Mouse (Mus musculus) midbrain, postnatal 0 days (tissue): Measurements from ENCODE around the gene Dusp28. TPM values are rescaled to one million over a fixed set of nuclear protein-coding genes. Genes with fewer than 3 reads are reported as not detected.

Source experiments
- ATAC-seq: fragments of 200-750 bp; cut with Nextera tagmentation; 2 replicates; pipeline ENCODE4 v1.8.0; 2017; ENCODE audit warnings: moderate number of reproducible peaks, mild to moderate bottlenecking, moderate TSS enrichment, moderate library complexity; ENCODE audit not compliant: low FRiP score
- DNase-seq: peaks from one replicate; pipeline ENCODE4 v3.0.0-alpha.2; 2015; ENCODE audit warnings: low spot score
- H3K27ac ChIP-seq: fragments of 300-500 bp; sonication (generic); 2 replicates; pipeline ENCODE4 v1.5.1; 2014; ENCODE audit warnings: low read depth, mild to moderate bottlenecking, low read length, mixed read lengths
- H3K27me3 ChIP-seq: fragments of 300-500 bp; sonication (generic); 2 replicates; pipeline ENCODE4 v1.6.1; 2014; ENCODE audit warnings: low read length, control low read depth, mixed read lengths; ENCODE audit not compliant: insufficient read depth
- H3K36me3 ChIP-seq: fragments of 300-500 bp; sonication (generic); 2 replicates; pipeline ENCODE4 v1.6.1; 2014; ENCODE audit warnings: low read length, control low read depth, mixed read lengths; ENCODE audit not compliant: insufficient read depth
- H3K4me1 ChIP-seq: fragments of 300-500 bp; sonication (generic); 2 replicates; pipeline ENCODE4 v1.6.1; 2014; ENCODE audit warnings: mild to moderate bottlenecking, control low read depth, antibody characterized with exemption, low read length, mixed read lengths; ENCODE audit not compliant: insufficient read depth
- H3K4me2 ChIP-seq: fragments of 300-500 bp; sonication (generic); 2 replicates; pipeline ENCODE4 v1.6.1; 2014; ENCODE audit warnings: low read depth, mild to moderate bottlenecking, low read length, mixed read lengths; ENCODE audit not compliant: poor library complexity, severe bottlenecking
- H3K4me3 ChIP-seq: fragments of 300-500 bp; sonication (generic); 2 replicates; pipeline ENCODE4 v1.5.1; 2014; ENCODE audit warnings: low read depth, mild to moderate bottlenecking, low read length, moderate library complexity
- H3K9ac ChIP-seq: fragments of 300-500 bp; sonication (generic); replicated peaks from 2 replicates; pipeline ENCODE4 v1.6.1; 2014; ENCODE audit warnings: mild to moderate bottlenecking, low read length, moderate library complexity, mixed read lengths; ENCODE audit not compliant: poor library complexity, severe bottlenecking
- H3K9me3 ChIP-seq: fragments of 300-500 bp; sonication (generic); 2 replicates; pipeline ENCODE4 v1.6.1; 2016; ENCODE audit warnings: low read length, control low read depth
- CTCF ChIP-seq: IDR thresholded peaks from 2 replicates; pipeline ENCODE4 v1.5.1; 2016; ENCODE audit warnings: antibody characterized with exemption, mild to moderate bottlenecking
- WGBS: fragments of 180-500 bp; shearing (Covaris S2); extraction: QIAGEN DNeasy Blood & Tissue Kit; methylation state at CpG from one replicate; pipeline ENCODE4 v1.1.7; 2014; 5-methylcytosine and 5-hydroxymethylcytosine counted together
- polyA plus RNA-seq: library from polyadenylated mRNA; unstranded; fragments of >200 nt; fragmentation: Nextera tagmentation; extraction: Ambion mirVana; gene quantifications from 2 replicates; pipeline ENCODE4 v1.2.1, GENCODE M21; 2015
- total RNA-seq: library from RNA; depleted of rRNA; stranded (reverse); fragments of >200 nt; gene quantifications from 2 replicates; pipeline ENCODE4 v1.2.3, GENCODE M21; 2014; rRNA removed

The Dusp28 gene
- 30.2 and 34.8 TPM in 2 replicates for total RNA-seq
- polyA plus RNA-seq: 24.6 and 25.4 TPM in 2 replicates

GRCm38 (mm10) chr1:92906779-92907631 lies at the start of gene Dusp28:
Dusp28 (plus strand) TSS chr1:92906981.
- ATAC-seq (peak; percentile 87), DNase-seq (peak; percentile 92)
- peaks cover 20% of the 10 kb centered on the region for H3K4me1 ChIP-seq
- peak within 1 kb of the TSS; percentile 79 for H3K9ac ChIP-seq
- no peaks in the 10 kb centered on the region for H3K36me3 ChIP-seq
- H3K9me3 ChIP-seq: no peaks in the 10 kb centered on the region
- H3K27ac ChIP-seq: peak within 1 kb of the TSS; percentile 94
- H3K4me2 ChIP-seq: peak within 1 kb of the TSS; percentile 83
- 2% methylated on average over 80 of the region's 81 CpGs for whole genome bisulfite sequencing
- no peaks in the 10 kb centered on the region for H3K27me3 ChIP-seq
- peak; percentile 75 for TF ChIP-seq CTCF
- H3K4me3 ChIP-seq: peak within 1 kb of the TSS; percentile 71

- H3K4me1 ChIP-seq: peaks cover 4% of the 10 kb centered on the region; the same call in 1 of the 2 replicates
- no peak overlapping the region for H3K4me3 ChIP-seq
- WGBS: 70% methylated on average over 6 of the region's 6 CpGs
- H3K36me3 ChIP-seq: peaks cover 37% of the 10 kb centered on the region
- DNase-seq: no peak
- H3K27ac ChIP-seq: peak overlapping the region; percentile 55
- H3K27me3 ChIP-seq: no peaks in the 10 kb centered on the region
- TF ChIP-seq CTCF: no peak
- no peak for ATAC-seq
- no peak overlapping the region for H3K9ac ChIP-seq
- H3K4me2 ChIP-seq: no peak overlapping the region
- H3K9me3 ChIP-seq: no peaks in the 10 kb centered on the region
Observed at GRCm38 (mm10) chr1:92861503-92861902, 45.3 kb upstream of the Dusp28 start.

GRCm38 (mm10) chr1:92863268-92863667 lies 43.5 kb upstream of the Dusp28 start:
- Histone ChIP-seq H3K4me3 (no peak overlapping the region), H3K9me3 (no peaks in the 10 kb centered on the region), H3K36me3 (peaks cover 19% of the 10 kb centered on the region), H3K4me2 (no peak overlapping the region), H3K27me3 (no peaks in the 10 kb centered on the region), H3K9ac (no peak overlapping the region), H3K4me1 (peaks cover 4% of the 10 kb centered on the region; the same call in 1 of the 2 replicates), H3K27ac (no peak overlapping the region)
- no peak for TF ChIP-seq CTCF
- ATAC-seq (no peak), DNase-seq (no peak)
- 87% methylated on average over 4 of the region's 4 CpGs for WGBS

- DNase-seq: no peak
- WGBS: 63% methylated on average over 2 of the region's 2 CpGs
- Histone ChIP-seq H3K4me2 (no peak overlapping the region), H3K27me3 (no peaks in the 10 kb centered on the region), H3K27ac (no peak overlapping the region), H3K36me3 (no peaks in the 10 kb centered on the region), H3K9ac (no peak overlapping the region), H3K9me3 (no peaks in the 10 kb centered on the region), H3K4me1 (peaks cover 4% of the 10 kb centered on the region; the same call in 1 of the 2 replicates), H3K4me3 (no peak overlapping the region)
- no peak for TF ChIP-seq CTCF
- ATAC-seq: no peak
Observed at GRCm38 (mm10) chr1:92866170-92866569, 40.6 kb upstream of the Dusp28 start.

- Histone ChIP-seq H3K4me1 (peaks cover 4% of the 10 kb centered on the region; the same call in 1 of the 2 replicates), H3K27me3 (no peaks in the 10 kb centered on the region), H3K9ac (no peak overlapping the region), H3K9me3 (no peaks in the 10 kb centered on the region), H3K27ac (no peak overlapping the region), H3K36me3 (no peaks in the 10 kb centered on the region), H3K4me3 (no peak overlapping the region), H3K4me2 (no peak overlapping the region)
- ATAC-seq (no peak), DNase-seq (no peak)
- 87% methylated on average over 2 of the region's 2 CpGs for WGBS
- no peak for TF ChIP-seq CTCF
Observed at GRCm38 (mm10) chr1:92869985-92870384, 36.8 kb upstream of the Dusp28 start.

GRCm38 (mm10) chr1:92872666-92873065 lies 34.1 kb upstream of the Dusp28 start:
- Histone ChIP-seq H3K4me3 (no peak overlapping the region), H3K9ac (no peak overlapping the region), H3K36me3 (no peaks in the 10 kb centered on the region), H3K4me2 (no peak overlapping the region), H3K9me3 (no peaks in the 10 kb centered on the region), H3K27me3 (no peaks in the 10 kb centered on the region), H3K27ac (no peak overlapping the region), H3K4me1 (no peaks in the 10 kb centered on the region)
- ATAC-seq (no peak), DNase-seq (no peak)
- WGBS: 88% methylated on average over 7 of the region's 7 CpGs
- TF ChIP-seq CTCF: no peak
